Mouse (Mus musculus): ENCODE results near the gene Ptma.
A peak's percentile ranks its signal among the peaks of the same experiment; 100 is the strongest.
"Not testable (repeated sequence)": the region's sequence is repeated elsewhere in the genome, so short reads cannot be mapped to it uniquely, and the experiment has no call there.

Gene Ptma

GRCm38 (mm10) chr1:86520361-86520760 lies 6.2 kb upstream of the Ptma start:
- no peak for DNase-seq (ENCODE audit: low spot score)

GRCm38 (mm10) chr1:86522286-86522871 lies 4.1 kb upstream of the Ptma start:
- no peak for DNase-seq (ENCODE audit: low spot score)

GRCm38 (mm10) chr1:86523776-86524618 lies 2.5 kb upstream of the Ptma start:
- DNase-seq (ENCODE audit: low spot score), result no peak

GRCm38 (mm10) chr1:86524619-86525498 lies 1.7 kb upstream of the Ptma start:
- DNase-seq (ENCODE audit: low spot score), result peak; percentile 99

- DNase-seq (ENCODE audit: low spot score), result peak; percentile 37
Observed at GRCm38 (mm10) chr1:86525499-86526115, 919 bp upstream of the Ptma start.

- DNase-seq (ENCODE audit: low spot score), result peak; percentile 16
Observed at GRCm38 (mm10) chr1:86526789-86527598, 468 bp downstream of the Ptma start.

- DNase-seq (ENCODE audit: low spot score), result peak; percentile 64
Observed at GRCm38 (mm10) chr1:86527599-86528486, 1.3 kb downstream of the Ptma start.

- DNase-seq (ENCODE audit: low spot score), result no peak
Observed at GRCm38 (mm10) chr1:86528571-86529180, 2.1 kb downstream of the Ptma start.

GRCm38 (mm10) chr1:86529590-86529989 lies 3.1 kb downstream of the Ptma start:
- DNase-seq (ENCODE audit: low spot score), result no peak

GRCm38 (mm10) chr1:86530871-86531546 lies 4.5 kb downstream of the Ptma start:
- DNase-seq (ENCODE audit: low spot score), result no peak

GRCm38 (mm10) chr1:86531547-86532321 lies 5.2 kb downstream of the Ptma start:
- no peak for DNase-seq (ENCODE audit: low spot score)

GRCm38 (mm10) chr1:86532362-86533051 lies 6.0 kb downstream of the Ptma start:
- peak; percentile 83 for DNase-seq (ENCODE audit: low spot score)

- DNase-seq (ENCODE audit: low spot score), result no peak
Observed at GRCm38 (mm10) chr1:86533411-86534130, 7.0 kb downstream of the Ptma start.

- DNase-seq (ENCODE audit: low spot score), result no peak
Observed at GRCm38 (mm10) chr1:86538383-86538782, 11.9 kb downstream of the Ptma start.

GRCm38 (mm10) chr1:86539583-86539982 lies 13.1 kb downstream of the Ptma start:
- not testable (repeated sequence) for DNase-seq (ENCODE audit: low spot score)

GRCm38 (mm10) chr1:86542584-86542983 lies 16.1 kb downstream of the Ptma start:
- DNase-seq (ENCODE audit: low spot score), result no peak

- DNase-seq (ENCODE audit: low spot score), result no peak
Observed at GRCm38 (mm10) chr1:86546797-86547196, 20.3 kb downstream of the Ptma start.
